Mouse (Mus musculus) intestine, postnatal 0 days (tissue): Measurements from ENCODE around the gene Adat1. TPM values are rescaled to one million over a fixed set of nuclear protein-coding genes. Genes with fewer than 3 reads are reported as not detected.

Experiments
- ATAC-seq: fragments of 200-750 bp; cut with Nextera tagmentation; 2 replicates; pipeline ENCODE4 v1.8.0; 2017; ENCODE audit warnings: mild to moderate bottlenecking, moderate TSS enrichment, moderate library complexity
- H3K27ac ChIP-seq: fragments of 300-500 bp; sonication (generic); 2 replicates; pipeline ENCODE4 v1.5.1; 2014; ENCODE audit warnings: mild to moderate bottlenecking, low read depth, low read length, moderate library complexity
- H3K27me3 ChIP-seq: fragments of 300-500 bp; sonication (generic); replicated peaks from 2 replicates; pipeline ENCODE4 v1.6.1; 2014; ENCODE audit warnings: low read length, mixed read lengths; ENCODE audit not compliant: control insufficient read depth, insufficient read depth
- H3K36me3 ChIP-seq: fragments of 300-500 bp; sonication (generic); 2 replicates; pipeline ENCODE4 v1.6.1; 2014; ENCODE audit warnings: mild to moderate bottlenecking, moderate library complexity; ENCODE audit not compliant: control insufficient read depth, insufficient read depth
- H3K4me1 ChIP-seq: fragments of 300-500 bp; sonication (generic); replicated peaks from 2 replicates; pipeline ENCODE4 v1.6.1; 2014; ENCODE audit warnings: antibody characterized with exemption, low read length, mixed read lengths; ENCODE audit not compliant: control insufficient read depth, insufficient read depth
- H3K4me2 ChIP-seq: fragments of 300-500 bp; sonication (generic); replicated peaks from 2 replicates; pipeline ENCODE4 v1.6.1; 2014; ENCODE audit warnings: low read depth, mild to moderate bottlenecking, moderate library complexity
- H3K4me3 ChIP-seq: fragments of 300-500 bp; sonication (generic); 2 replicates; pipeline ENCODE4 v1.5.1; 2014; ENCODE audit warnings: low read depth, low read length
- H3K9ac ChIP-seq: fragments of 300-500 bp; sonication (generic); 2 replicates; pipeline ENCODE4 v1.6.1; 2014; ENCODE audit warnings: mild to moderate bottlenecking, low read depth, low read length
- H3K9me3 ChIP-seq: fragments of 300-500 bp; sonication (generic); 2 replicates; pipeline ENCODE4 v1.6.1; 2016; ENCODE audit warnings: mixed run types; ENCODE audit not compliant: control insufficient read depth
- CTCF ChIP-seq: sonication (generic); IDR thresholded peaks from 2 replicates; pipeline ENCODE4 v1.5.1; 2016; ENCODE audit warnings: low read depth, mild to moderate bottlenecking, control low read depth, antibody characterized with exemption, moderate library complexity
- WGBS: fragments of 180-500 bp; shearing (Covaris S2); extraction: QIAGEN DNeasy Blood & Tissue Kit; methylation state at CpG from one replicate; pipeline ENCODE4 v1.1.7; 2014; 5-methylcytosine and 5-hydroxymethylcytosine counted together
- polyA plus RNA-seq: library from polyadenylated mRNA; unstranded; fragments of >200 nt; fragmentation: Nextera tagmentation; extraction: Ambion mirVana; gene quantifications from 2 replicates; pipeline ENCODE4 v1.2.1, GENCODE M21; 2015

Gene Adat1
- polyA plus RNA-seq, 1 experiment from 2014 or later = 1.4 TPM

- Histone ChIP-seq H3K27me3 (no peaks in the 10 kb centered on the region), H3K9me3 (no peaks in the 10 kb centered on the region), H3K4me2 (peak overlapping the region; percentile 93; the same call in 1 of the 2 replicates), H3K9ac (no peak overlapping the region), H3K4me3 (peak overlapping the region; percentile 81; the same call in 1 of the 2 replicates), H3K36me3 (peaks cover 48% of the 10 kb centered on the region), H3K27ac (no peak overlapping the region), H3K4me1 (0 out of 2 replicates have a peak, but pooled peaks cover 2% of the 10 kb centered on the region)
- WGBS = 67% methylated on average over 3 of the region's 3 CpGs
- ATAC-seq = no peak
- no peak for TF ChIP-seq CTCF
Observed at GRCm38 (mm10) chr8:111992703-111993039, 569 bp upstream of the Adat1 start.

DNA sequence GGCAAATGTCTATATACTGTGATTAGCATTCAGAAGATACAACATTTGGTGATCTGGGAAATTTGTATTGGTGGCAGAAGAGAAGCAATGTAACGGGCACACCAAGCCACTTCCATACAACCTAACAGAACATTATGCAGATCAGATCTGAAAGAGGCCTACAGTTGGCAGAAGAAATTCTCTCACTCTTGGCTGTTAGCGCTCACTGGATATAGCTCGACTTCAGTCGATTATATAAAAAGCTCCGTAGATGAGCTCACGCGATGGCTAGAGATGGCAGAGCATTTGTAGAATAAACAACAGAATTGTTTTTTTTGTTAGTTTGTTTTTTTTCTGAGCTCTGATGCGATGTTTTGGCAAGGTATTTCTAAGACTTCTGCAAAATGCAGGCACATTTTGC lies 824 bp downstream of the Adat1 start:
- Histone ChIP-seq H3K4me1 (0 out of 2 replicates have a peak, but pooled peaks cover 2% of the 10 kb centered on the region), H3K4me2 (peak overlapping the region; percentile 93), H3K9me3 (no peaks in the 10 kb centered on the region), H3K9ac (peak overlapping the region; percentile 57), H3K27me3 (no peaks in the 10 kb centered on the region), H3K4me3 (peak overlapping the region; percentile 81), H3K36me3 (peaks cover 42% of the 10 kb centered on the region), H3K27ac (no peak overlapping the region)
- 49% methylated on average over 8 of the region's 8 CpGs for WGBS
- TF ChIP-seq CTCF = no peak
- ATAC-seq = no peak

- TF ChIP-seq CTCF = peak; percentile 95
- Histone ChIP-seq H3K4me1 (0 out of 2 replicates have a peak, but pooled peaks cover 2% of the 10 kb centered on the region), H3K4me3 (no peak overlapping the region), H3K27me3 (no peaks in the 10 kb centered on the region), H3K9ac (no peak overlapping the region), H3K9me3 (no peaks in the 10 kb centered on the region), H3K27ac (no peak overlapping the region), H3K36me3 (peaks cover 29% of the 10 kb centered on the region), H3K4me2 (0 out of 2 replicates have a peak overlapping the region, but pooled peaks have one; percentile 21)
- peak; percentile 39; the same call in 1 of the 2 replicates for ATAC-seq
- WGBS = 10% methylated on average over 7 of the region's 7 CpGs
Observed at GRCm38 (mm10) chr8:111989911-111990310, 2.2 kb downstream of the Adat1 start.

- WGBS = 68% methylated on average over 10 of the region's 10 CpGs
- Histone ChIP-seq H3K4me2 (no peak overlapping the region), H3K27me3 (no peaks in the 10 kb centered on the region), H3K36me3 (peaks cover 24% of the 10 kb centered on the region), H3K4me3 (no peak overlapping the region), H3K9ac (no peak overlapping the region), H3K4me1 (no peaks in the 10 kb centered on the region), H3K27ac (no peak overlapping the region), H3K9me3 (no peaks in the 10 kb centered on the region)
- no peak for TF ChIP-seq CTCF
- no peak for ATAC-seq
Observed at GRCm38 (mm10) chr8:111984511-111984910, 7.6 kb downstream of the Adat1 start.

DNA sequence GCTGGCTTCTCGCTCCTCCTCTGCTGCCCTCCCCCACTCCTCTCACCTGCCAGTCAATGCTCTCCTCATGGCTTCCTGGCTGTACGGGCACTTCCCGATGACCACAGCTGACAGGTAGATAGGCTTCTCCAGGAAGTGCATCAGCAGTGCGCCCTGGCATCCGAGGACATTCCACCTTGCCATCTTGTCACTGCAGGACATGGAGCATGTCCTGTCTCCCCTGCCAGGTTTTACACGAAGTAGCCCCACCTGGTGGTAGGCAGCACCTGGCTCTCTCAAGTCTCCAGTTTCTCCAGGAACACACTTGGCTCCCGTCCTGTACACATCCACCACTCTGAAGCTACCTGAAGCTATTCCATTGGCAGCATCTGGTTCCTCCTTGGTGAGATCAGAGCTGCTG lies 10.0 kb downstream of the Adat1 start:
- Histone ChIP-seq H3K9ac (no peak overlapping the region), H3K27me3 (no peaks in the 10 kb centered on the region), H3K27ac (no peak overlapping the region), H3K9me3 (no peaks in the 10 kb centered on the region), H3K4me3 (no peak overlapping the region), H3K4me2 (no peak overlapping the region), H3K4me1 (no peaks in the 10 kb centered on the region), H3K36me3 (peaks cover 23% of the 10 kb centered on the region; the same call in 1 of the 2 replicates)
- no peak for ATAC-seq
- WGBS = 70% methylated on average over 7 of the region's 7 CpGs
- TF ChIP-seq CTCF = peak; percentile 66

DNA sequence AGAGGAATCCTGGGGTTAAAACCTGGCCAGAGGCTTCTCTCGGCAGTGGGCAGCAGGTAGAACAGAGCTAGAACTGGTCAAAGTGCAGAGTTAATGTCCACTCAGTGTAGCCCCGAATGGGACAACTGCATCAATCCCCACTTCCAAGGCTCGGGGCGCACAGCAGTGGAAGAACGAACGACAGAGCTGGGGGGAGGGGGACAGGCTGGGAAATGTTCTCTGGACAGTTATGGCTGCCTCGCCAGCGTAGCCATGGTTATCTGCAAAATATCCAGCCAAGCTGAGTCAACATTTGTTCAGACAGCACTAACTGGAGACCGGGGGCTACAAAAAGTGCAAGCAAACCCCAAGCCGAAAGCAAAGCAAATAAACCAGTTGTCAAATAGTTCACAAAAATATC lies 14.0 kb downstream of the Adat1 start:
- ATAC-seq = no peak
- H3K27me3 ChIP-seq = no peaks in the 10 kb centered on the region
- no peak overlapping the region for H3K4me3 ChIP-seq
- H3K4me1 ChIP-seq = no peaks in the 10 kb centered on the region
- no peak for TF ChIP-seq CTCF
- no peak overlapping the region for H3K27ac ChIP-seq
- no peak overlapping the region for H3K9ac ChIP-seq
- H3K4me2 ChIP-seq = no peak overlapping the region
- 59% methylated on average over 10 of the region's 10 CpGs for WGBS
- no peaks in the 10 kb centered on the region for H3K9me3 ChIP-seq
- peaks cover 24% of the 10 kb centered on the region; the same call in 1 of the 2 replicates for H3K36me3 ChIP-seq

DNA sequence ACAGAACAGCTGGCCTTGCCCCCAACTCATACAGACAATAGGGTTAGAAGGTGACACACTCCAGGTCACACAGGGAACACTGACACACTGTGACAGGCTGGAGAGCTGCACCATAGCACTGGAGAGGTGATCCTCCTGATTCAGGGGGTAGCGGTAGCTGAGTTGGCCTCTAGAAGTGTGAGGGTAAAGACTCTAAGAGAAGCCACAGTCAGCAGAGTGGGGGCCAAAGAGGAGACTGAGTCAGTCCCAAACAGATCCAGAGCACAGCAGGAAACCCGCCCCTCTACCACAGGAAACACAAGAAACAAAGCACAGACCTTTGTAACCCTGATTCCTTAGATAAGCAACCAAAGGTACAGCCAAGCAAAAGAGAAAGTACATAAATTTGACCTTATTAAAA lies 15.8 kb downstream of the Adat1 start:
- no peak overlapping the region for H3K27ac ChIP-seq
- no peak overlapping the region for H3K4me3 ChIP-seq
- no peak for TF ChIP-seq CTCF
- 77% methylated on average over 2 of the region's 2 CpGs for WGBS
- no peak overlapping the region for H3K9ac ChIP-seq
- no peaks in the 10 kb centered on the region for H3K4me1 ChIP-seq
- no peak for ATAC-seq
- H3K27me3 ChIP-seq = no peaks in the 10 kb centered on the region
- no peak overlapping the region for H3K4me2 ChIP-seq
- peaks cover 21% of the 10 kb centered on the region; the same call in 1 of the 2 replicates for H3K36me3 ChIP-seq
- H3K9me3 ChIP-seq = no peaks in the 10 kb centered on the region
